Comparison of ENCODE assay signal across 15 mouse cellular contexts in the genomic region with DNA sequence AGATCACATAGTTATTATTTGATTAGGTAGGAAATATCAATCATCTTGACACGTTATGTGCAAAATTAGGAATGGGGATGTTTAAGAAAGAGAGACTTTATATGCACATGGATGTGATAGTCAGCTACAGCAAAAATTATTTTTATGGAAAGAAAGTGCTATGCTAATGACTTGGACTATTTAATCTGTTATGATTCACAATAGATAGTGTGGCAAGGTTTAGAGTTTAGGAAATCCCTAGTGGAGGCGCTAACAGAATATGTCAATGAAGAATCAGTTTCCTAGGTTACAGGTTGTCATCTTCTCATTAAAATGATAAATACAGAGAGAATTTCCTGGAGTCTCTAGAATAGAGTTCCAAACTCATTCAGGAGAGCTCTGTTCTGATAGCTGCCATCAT.
"Had no signal": no experiment of that assay in that cellular context is flagged by ENCODE, and none has a peak within 500 bp of the region (broad histone marks: within the 10 kb centered on the region; RNA-seq: fewer than 3 reads in every experiment).

No protein-coding gene starts in this region.

- H3K36me3 ChIP-seq: neural tube, embryonic 13.5 days; neural tube, embryonic 15.5 days; stomach, embryonic 15.5 days had no signal

- H3K9me3 ChIP-seq: neural tube, embryonic 13.5 days; neural tube, embryonic 15.5 days; stomach, embryonic 15.5 days had no signal

- H3K4me3 ChIP-seq: neural tube, embryonic 13.5 days; neural tube, embryonic 15.5 days; stomach, embryonic 15.5 days had no signal

- H3K4me1 ChIP-seq: neural tube, embryonic 13.5 days; neural tube, embryonic 15.5 days; stomach, embryonic 15.5 days had no signal

- H3K9ac ChIP-seq: neural tube, embryonic 13.5 days; neural tube, embryonic 15.5 days; stomach, embryonic 15.5 days had no signal

- DNase-seq: right cerebral cortex, adult 18-20 months; right cerebral cortex, postnatal 14 days; right cerebral cortex, postnatal 25 days; right cerebral cortex, postnatal 4 days; spleen, adult 18-20 months; thymus, adult 18-20 months; thymus, adult 2 months; thymus, postnatal 14 days; thymus, postnatal 25 days; thymus, postnatal 36 days; thymus, postnatal 4 days had no signal

- H3K4me2 ChIP-seq: neural tube, embryonic 13.5 days; neural tube, embryonic 15.5 days; stomach, embryonic 15.5 days had no signal

- H3K27me3 ChIP-seq: neural tube, embryonic 13.5 days; neural tube, embryonic 15.5 days; stomach, embryonic 15.5 days had no signal

- H3K27ac ChIP-seq: neural tube, embryonic 13.5 days; neural tube, embryonic 15.5 days; stomach, embryonic 15.5 days; stomach, postnatal 0 days had no signal
